Mouse (Mus musculus) macrophage (primary cell): ENCODE data around the gene Ldlrap1. TPM values are rescaled to one million over a fixed set of nuclear protein-coding genes. Genes with fewer than 3 reads are reported as not detected.

ENCODE experiments used
- H3K27ac ChIP-seq: fragments of 350-480 bp; formaldehyde crosslinking; 2 replicates; pipeline ENCODE4 v1.9.0; 2021
- H3K36me3 ChIP-seq: fragments of 350-480 bp; formaldehyde crosslinking; 2 replicates; pipeline ENCODE4 v1.9.0; 2021; ENCODE audit errors: inconsistent target
- H3K4me3 ChIP-seq: fragments of 350-480 bp; formaldehyde crosslinking; 2 replicates; pipeline ENCODE4 v1.9.0; 2021; ENCODE audit errors: inconsistent target
- H3K79me2 ChIP-seq: fragments of 350-480 bp; formaldehyde crosslinking; 2 replicates; pipeline ENCODE4 v1.9.0; 2021; ENCODE audit errors: inconsistent target
- whole genome bisulfite sequencing: methylation state at CpG from one replicate; pipeline ENCODE4 v1.1.7; 2026; ENCODE audit warnings: inconsistent platforms; ENCODE audit not compliant: missing documents; 5-methylcytosine and 5-hydroxymethylcytosine counted together
- polyA plus RNA-seq: library from polyadenylated mRNA; stranded (reverse); fragments of 250-400 nt; gene quantifications from 3 replicates; pipeline ENCODE4 v1.2.4, GENCODE M21; 2018; ENCODE audit warnings: inconsistent platforms

The Ldlrap1 gene
- polyA plus RNA-seq, 1 experiment from 2014 or later = 43.1 TPM

GRCm38 (mm10) chr4:134750825-134751224 is 17.0 kb downstream of the Ldlrap1 start:
- no peak overlapping the region for H3K4me3 ChIP-seq
- peaks cover 41% of the 10 kb centered on the region for H3K79me2 ChIP-seq
- peaks cover 68% of the 10 kb centered on the region for H3K36me3 ChIP-seq
- WGBS = 61% methylated on average over 6 of the region's 6 CpGs
- H3K27ac ChIP-seq = no peak overlapping the region

GRCm38 (mm10) chr4:134750263-134750662 is 17.6 kb downstream of the Ldlrap1 start:
- Histone ChIP-seq H3K79me2 (peaks cover 35% of the 10 kb centered on the region), H3K27ac (no peak overlapping the region), H3K36me3 (peaks cover 69% of the 10 kb centered on the region), H3K4me3 (no peak overlapping the region)
- 49% methylated on average over 5 of the region's 5 CpGs for WGBS

GRCm38 (mm10) chr4:134749301-134750030 is 18.4 kb downstream of the Ldlrap1 start:
- 49% methylated on average over 21 of the region's 21 CpGs for WGBS
- Histone ChIP-seq H3K79me2 (peaks cover 27% of the 10 kb centered on the region; the same call in 1 of the 2 replicates), H3K4me3 (no peak overlapping the region), H3K36me3 (peaks cover 68% of the 10 kb centered on the region), H3K27ac (no peak overlapping the region)

GRCm38 (mm10) chr4:134745900-134746661 is 21.7 kb downstream of the Ldlrap1 start:
- H3K4me3 ChIP-seq = no peak overlapping the region
- H3K79me2 ChIP-seq = no peaks in the 10 kb centered on the region
- 81% methylated on average over 15 of the region's 16 CpGs for WGBS
- H3K36me3 ChIP-seq = peaks cover 73% of the 10 kb centered on the region
- H3K27ac ChIP-seq = no peak overlapping the region

- 94% methylated on average over 16 of the region's 16 CpGs for WGBS
- Histone ChIP-seq H3K79me2 (no peaks in the 10 kb centered on the region), H3K36me3 (peaks cover 70% of the 10 kb centered on the region), H3K27ac (no peak overlapping the region), H3K4me3 (no peak overlapping the region)
These were observed 23.8 kb downstream of the Ldlrap1 start for GRCm38 (mm10) chr4:134743881-134744633.

GRCm38 (mm10) chr4:134741949-134742348 is 25.9 kb downstream of the Ldlrap1 start:
- no peak overlapping the region for H3K27ac ChIP-seq
- WGBS = 92% methylated on average over 8 of the region's 8 CpGs
- no peak overlapping the region for H3K4me3 ChIP-seq
- H3K79me2 ChIP-seq = no peaks in the 10 kb centered on the region
- peaks cover 49% of the 10 kb centered on the region for H3K36me3 ChIP-seq

- Histone ChIP-seq H3K36me3 (peaks cover 34% of the 10 kb centered on the region), H3K27ac (no peak overlapping the region)
- WGBS = 98% methylated on average over 4 of the region's 4 CpGs
These were observed 27.6 kb downstream of the Ldlrap1 start for GRCm38 (mm10) chr4:134740186-134740585.

GRCm38 (mm10) chr4:134739530-134739929 is 28.3 kb downstream of the Ldlrap1 start:
- no peak overlapping the region for H3K4me3 ChIP-seq
- H3K79me2 ChIP-seq = no peaks in the 10 kb centered on the region
- 90% methylated on average over 3 of the region's 3 CpGs for WGBS
- no peak overlapping the region for H3K27ac ChIP-seq
- peaks cover 28% of the 10 kb centered on the region for H3K36me3 ChIP-seq

More at GRCm38 (mm10) chr4:134740186-134740585, 27.6 kb downstream of the Ldlrap1 start:
- Histone ChIP-seq H3K4me3 (no peak overlapping the region), H3K79me2 (no peaks in the 10 kb centered on the region)

GRCm38 (mm10) chr4:134737365-134737910 is 30.4 kb downstream of the Ldlrap1 start:
- Histone ChIP-seq H3K36me3 (peaks cover 8% of the 10 kb centered on the region), H3K27ac (no peak overlapping the region)
- 75% methylated on average over 12 of the region's 14 CpGs for WGBS

GRCm38 (mm10) chr4:134736147-134736546 is 31.7 kb downstream of the Ldlrap1 start:
- 93% methylated on average over 7 of the region's 7 CpGs for WGBS
- Histone ChIP-seq H3K36me3 (no peaks in the 10 kb centered on the region), H3K27ac (no peak overlapping the region)

More at GRCm38 (mm10) chr4:134737365-134737910, 30.4 kb downstream of the Ldlrap1 start:
- Histone ChIP-seq H3K4me3 (no peak overlapping the region), H3K79me2 (no peaks in the 10 kb centered on the region)

GRCm38 (mm10) chr4:134734629-134735081 is 33.2 kb downstream of the Ldlrap1 start:
- Histone ChIP-seq H3K27ac (peak overlapping the region; percentile 21), H3K4me3 (no peak overlapping the region), H3K36me3 (no peaks in the 10 kb centered on the region), H3K79me2 (no peaks in the 10 kb centered on the region)
- WGBS = 24% methylated on average over 9 of the region's 9 CpGs

More at GRCm38 (mm10) chr4:134736147-134736546, 31.7 kb downstream of the Ldlrap1 start:
- Histone ChIP-seq H3K79me2 (no peaks in the 10 kb centered on the region), H3K4me3 (no peak overlapping the region)

- WGBS = 7% methylated on average over 13 of the region's 13 CpGs
- Histone ChIP-seq H3K36me3 (no peaks in the 10 kb centered on the region), H3K79me2 (no peaks in the 10 kb centered on the region), H3K4me3 (no peak overlapping the region), H3K27ac (peak overlapping the region; percentile 21)
These were observed 33.7 kb downstream of the Ldlrap1 start for GRCm38 (mm10) chr4:134734038-134734628.

- Histone ChIP-seq H3K4me3 (no peak overlapping the region), H3K36me3 (no peaks in the 10 kb centered on the region), H3K79me2 (no peaks in the 10 kb centered on the region), H3K27ac (no peak overlapping the region)
- WGBS = 93% methylated on average over 9 of the region's 9 CpGs
These were observed 34.5 kb downstream of the Ldlrap1 start for GRCm38 (mm10) chr4:134733371-134733770.

GRCm38 (mm10) chr4:134730106-134730505 is 37.7 kb downstream of the Ldlrap1 start:
- Histone ChIP-seq H3K27ac (peak overlapping the region; percentile 52), H3K36me3 (no peaks in the 10 kb centered on the region), H3K79me2 (no peaks in the 10 kb centered on the region), H3K4me3 (no peak overlapping the region)
- WGBS = 7% methylated on average over 8 of the region's 8 CpGs
